Mouse (Mus musculus) brain, adult 2 months (tissue): ENCODE results near the gene Baz1a.
A peak's percentile ranks its signal among the peaks of the same experiment; 100 is the strongest.
"Not testable (repeated sequence)": the region's sequence is repeated elsewhere in the genome, so short reads cannot be mapped to it uniquely, and the experiment has no call there.

ENCODE experiments used
- DNase-seq: peaks from one replicate; pipeline ENCODE4 v3.0.0; 2011; ENCODE audit warnings: low read depth, low spot score

Gene Baz1a

DNA sequence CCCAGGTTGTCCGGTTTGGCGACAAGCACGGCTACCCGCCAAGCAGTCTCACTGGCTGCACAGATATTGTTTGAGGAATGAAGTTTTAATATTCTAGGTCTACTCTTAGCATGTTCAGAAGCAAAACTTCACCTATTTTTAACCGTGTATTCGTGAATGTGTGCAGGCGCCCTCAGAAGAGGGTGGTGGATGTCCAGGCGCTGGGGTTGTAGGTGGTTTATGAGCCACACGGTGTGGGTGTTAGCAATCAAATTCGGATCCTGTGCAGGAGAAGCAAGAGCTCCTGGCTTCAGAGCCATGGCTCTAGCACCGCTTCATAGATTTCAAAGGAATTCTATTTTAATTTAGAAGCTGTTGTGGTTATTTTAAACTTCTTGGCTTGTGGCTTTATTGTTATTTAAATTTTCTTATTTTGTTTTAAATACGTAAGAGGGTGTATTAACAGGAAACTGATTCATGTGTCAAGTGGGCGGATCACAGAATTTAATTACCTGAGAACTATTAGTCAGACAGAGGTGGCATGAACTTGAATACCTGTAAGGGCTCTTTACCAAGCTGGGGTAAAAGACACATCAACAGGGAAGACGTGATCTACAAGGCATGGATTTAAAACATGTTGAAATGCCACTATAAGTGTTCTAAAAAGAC lies 6.7 kb downstream of the Baz1a start:
- DNase-seq: peak; percentile 64

DNA sequence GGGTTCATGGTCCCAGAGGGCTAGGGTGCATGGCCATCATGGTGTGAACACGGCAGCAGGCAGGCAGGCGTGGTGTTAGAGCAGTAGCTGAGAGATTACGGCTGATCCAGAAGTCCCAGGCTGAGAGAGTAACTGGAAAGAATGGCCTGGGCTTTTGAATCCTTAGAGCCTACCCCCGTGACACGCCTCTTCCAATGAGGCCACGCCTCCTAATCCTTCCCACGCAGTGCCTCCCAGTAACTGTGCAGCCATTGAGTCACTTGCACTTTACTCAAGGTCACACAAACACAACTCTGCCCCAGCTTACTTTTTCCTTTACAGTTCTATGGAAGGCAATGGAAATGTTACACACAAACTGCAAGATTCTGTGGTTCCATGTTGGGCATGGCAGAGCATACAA lies 8.1 kb downstream of the Baz1a start:
- DNase-seq: no peak

DNA sequence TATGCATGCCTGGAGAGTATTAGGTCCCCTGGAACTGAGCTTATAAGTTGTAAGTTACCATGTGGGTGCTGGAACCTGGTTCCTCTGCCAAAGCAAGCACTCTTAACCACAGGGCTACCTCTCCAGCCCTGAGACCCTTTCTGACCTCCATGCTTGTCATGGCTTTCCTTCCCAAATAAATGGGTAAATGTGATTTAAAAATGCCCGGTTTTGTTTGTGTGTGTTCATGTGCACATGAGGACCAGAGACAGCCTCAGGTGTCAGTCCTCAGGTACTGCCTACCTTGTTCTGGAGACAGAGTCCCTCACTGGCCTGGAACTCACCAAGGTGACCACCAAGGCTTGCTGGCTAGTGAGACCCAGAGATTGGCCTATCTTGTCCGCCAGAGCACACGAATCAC lies 9.8 kb downstream of the Baz1a start:
- no peak for DNase-seq

DNA sequence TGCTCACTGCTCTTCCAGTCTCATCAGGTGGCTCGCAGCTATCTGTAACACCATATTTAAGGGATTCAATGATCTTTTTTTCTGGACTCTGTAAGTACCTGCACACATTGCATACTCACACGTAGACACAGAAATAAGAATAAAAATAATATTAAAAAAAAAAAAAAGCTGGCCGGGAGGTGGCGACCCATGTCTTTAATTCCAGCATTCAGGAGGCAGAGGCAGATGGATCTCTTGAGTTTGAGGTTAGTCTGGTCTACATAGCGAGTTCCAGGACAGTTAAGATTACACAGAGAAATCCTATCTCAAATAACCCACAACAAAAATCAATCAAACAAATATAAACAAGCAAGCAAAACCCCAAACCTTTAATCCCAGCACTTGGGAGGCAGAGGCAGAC lies 10.3 kb downstream of the Baz1a start:
- DNase-seq: no peak

DNA sequence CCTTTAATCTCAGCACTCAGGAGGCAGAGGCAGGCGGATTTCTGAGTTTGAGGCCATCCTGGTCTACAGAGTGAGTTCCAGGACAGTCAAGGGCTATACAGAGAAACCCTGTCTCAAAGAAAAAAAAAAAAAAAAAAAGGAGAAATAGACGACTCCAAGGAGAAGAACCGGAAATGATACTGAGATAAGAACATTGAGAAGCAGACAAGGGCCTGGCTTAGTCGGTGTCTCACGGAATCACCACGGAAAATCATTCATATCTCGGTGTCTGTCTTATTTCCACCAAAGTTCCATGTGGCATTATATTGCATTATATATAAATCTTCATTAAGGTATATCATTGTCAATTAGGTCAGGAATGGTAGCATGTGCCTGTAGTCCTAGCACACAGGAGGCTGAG lies 11.6 kb downstream of the Baz1a start:
- not testable (repeated sequence) for DNase-seq

DNA sequence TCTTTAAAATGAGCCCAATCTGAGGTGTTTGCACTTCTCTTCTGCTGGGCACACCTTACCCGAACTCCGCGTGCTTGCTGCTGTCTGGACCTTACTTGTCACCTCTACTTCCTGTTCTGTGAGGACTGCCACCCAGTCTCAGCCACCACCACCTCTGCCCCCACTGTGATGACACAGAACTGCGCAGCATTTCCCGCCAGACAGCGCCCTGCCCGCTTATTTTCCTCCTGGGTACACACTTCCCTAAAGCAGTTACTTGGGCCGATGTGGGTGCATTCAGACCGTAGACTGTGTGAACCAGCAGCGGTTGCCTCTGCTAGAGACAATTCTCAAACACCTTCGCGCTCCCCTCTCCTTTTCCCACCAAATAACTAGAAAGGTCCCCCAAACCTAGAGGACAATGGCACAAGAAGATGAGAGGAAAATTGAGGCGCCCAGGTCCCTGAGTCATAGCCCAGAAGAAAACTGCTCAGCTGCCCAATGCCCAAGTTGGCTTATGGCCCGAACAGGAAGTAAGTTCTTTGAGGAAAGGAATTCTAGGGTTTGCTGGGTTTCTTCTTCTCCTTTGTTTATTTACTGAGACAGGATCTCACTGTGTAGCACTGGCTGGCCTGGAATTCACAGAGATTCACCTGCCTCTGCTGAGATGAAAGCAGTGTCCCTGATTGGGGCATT lies 15.0 kb downstream of the Baz1a start:
- peak; percentile 19 for DNase-seq

DNA sequence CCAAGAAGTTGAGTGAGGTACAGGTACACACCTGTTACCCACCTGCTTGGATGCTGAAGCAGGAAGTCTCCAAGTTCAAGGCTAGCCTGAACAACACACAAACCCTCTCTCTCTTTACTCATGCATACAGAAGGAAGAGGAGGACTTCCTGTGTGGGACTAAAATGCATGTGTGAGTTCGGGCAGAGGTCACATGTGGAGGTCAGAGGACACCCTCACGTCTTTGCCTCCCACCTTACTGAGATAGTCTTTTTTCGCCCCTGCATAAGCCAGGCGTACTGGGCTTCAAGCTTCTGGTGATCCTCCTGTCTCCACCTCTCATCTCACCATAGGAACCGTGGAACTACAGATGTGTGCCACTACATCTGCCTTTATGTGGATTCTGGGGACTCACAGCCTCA lies 15.7 kb downstream of the Baz1a start:
- DNase-seq: no peak

DNA sequence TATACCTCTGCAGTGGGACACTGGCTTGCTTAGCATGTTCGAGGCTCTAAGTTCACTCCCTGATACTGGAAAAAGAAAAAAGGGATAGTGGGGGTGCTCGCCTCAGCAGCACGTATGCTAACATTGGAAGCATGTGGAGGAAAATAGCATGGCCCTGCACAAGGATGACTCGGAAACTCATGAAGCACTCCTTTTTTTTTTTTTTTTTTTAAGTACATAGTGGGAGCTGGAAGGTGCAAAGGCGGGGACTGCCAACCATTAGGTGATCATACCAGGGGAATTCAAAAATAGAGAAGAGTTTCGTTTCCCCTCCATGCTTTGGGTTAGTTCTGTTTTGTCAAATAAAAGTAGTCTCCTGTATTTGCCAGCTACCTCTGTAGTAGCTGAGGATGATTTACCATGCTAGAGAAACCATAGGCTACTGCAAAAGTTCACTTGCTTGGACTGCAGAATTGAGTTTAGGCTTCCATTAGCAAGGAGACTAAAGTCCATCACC lies 17.1 kb downstream of the Baz1a start:
- DNase-seq: no peak

DNA sequence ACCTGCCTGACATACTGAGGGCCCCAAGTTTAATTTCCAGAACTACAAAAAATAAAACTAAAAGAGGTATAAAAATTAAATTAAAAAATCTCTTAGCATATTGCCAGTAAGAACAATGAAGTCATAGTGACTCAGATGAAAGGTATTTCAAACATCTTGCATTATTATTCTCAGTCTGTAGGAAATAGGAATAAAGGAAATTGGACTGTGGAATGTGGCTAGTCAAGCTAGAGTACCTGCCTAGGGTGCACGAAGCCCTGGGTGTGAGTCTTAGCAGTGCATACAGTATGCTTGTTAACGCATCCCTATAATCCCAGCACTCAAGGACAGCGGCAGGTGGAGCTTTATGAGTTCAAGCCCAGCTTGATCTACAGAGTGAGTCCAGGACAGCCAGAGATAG lies 18.2 kb downstream of the Baz1a start:
- DNase-seq: no peak

DNA sequence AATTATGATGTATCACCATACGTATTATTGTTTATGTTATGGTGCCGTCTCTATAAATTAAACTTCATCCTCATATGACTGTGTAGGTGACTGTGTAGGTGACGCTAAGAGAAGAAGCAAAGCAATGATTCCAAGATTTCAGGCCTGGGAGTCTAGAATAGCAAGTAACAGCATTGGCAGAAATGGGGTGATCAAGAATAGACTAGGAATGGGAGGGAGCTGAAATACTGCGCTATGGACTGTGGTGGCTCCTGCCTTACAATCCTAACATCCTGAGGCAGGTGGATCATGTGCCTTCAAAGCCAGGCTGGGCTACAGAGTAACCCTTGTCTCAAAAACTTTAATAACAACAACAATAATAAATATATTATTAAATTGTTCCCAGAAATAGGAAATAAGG lies 19.7 kb downstream of the Baz1a start:
- peak; percentile 7 for DNase-seq

DNA sequence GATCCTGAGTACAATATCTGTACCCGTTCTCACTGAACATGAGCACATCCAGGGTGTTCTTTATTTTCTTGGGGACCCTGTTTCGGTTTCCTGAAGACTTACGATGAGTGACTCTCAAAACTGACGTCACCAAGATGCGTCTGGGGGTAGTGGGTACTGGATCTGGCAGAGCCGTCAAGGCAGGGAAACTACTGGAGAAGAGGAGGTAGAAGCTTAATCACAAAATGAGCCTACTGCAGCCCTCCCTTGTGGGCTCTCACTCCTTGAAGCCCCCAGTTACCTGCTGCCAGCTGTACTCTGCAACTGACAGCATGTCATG lies 20.1 kb downstream of the Baz1a start:
- peak; percentile 21 for DNase-seq

DNA sequence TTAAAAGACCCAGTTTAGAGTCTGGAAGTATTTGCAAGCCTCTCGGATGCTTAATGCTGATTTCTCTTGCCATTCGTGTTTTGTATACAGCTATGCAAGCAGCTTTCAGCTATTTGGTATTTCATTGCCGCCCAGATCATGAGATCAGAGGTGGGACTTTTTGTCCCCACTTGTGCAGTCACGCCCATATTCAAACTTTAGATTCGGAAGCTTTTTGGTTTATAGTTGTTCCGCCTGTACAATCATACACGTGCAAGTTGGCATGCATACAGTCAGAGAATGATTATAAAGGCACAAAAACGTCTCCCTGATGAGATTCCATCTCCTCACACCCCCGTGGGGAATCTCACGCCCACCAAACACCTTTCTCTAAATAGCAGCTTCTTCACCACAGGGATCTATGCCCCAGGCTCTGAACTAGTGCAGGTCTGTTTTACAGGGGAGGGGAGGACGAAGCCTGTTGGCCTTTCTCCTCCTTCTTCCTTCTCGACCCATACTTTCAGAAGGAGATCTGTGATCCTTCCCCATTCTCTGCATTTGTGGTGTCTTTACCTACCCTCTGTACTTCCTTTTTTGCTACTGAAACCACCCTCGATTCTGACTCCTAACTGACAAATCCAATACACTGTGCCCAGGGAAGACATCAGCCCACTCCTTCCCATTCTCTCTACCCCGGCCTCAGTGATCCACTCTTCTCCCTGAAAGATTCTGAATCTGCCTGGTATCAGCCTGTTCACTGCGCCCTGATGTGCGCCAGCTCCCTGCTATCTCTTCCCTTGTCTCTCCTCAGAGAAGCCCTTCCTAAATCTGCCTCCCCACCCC lies 20.7 kb downstream of the Baz1a start:
- peak; percentile 35 for DNase-seq

DNA sequence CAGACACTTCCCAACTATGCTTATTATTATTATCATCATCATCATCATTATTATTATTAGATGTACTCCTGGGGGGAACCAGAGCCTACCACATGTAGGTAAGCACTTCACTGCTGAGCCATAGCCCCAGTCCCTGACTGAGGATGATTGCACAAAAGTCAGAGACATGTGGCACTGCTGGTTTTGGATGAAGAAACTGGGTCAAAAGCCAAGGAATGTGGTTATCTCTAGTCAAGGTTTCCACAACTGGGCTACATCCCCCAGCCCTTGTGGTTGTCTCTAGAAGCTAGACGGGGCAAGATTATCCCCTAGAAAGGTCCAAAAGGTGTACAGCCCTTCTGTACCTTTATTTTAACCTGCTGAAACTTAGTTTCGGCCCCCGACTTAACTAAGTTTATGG lies 21.3 kb downstream of the Baz1a start:
- no peak for DNase-seq

DNA sequence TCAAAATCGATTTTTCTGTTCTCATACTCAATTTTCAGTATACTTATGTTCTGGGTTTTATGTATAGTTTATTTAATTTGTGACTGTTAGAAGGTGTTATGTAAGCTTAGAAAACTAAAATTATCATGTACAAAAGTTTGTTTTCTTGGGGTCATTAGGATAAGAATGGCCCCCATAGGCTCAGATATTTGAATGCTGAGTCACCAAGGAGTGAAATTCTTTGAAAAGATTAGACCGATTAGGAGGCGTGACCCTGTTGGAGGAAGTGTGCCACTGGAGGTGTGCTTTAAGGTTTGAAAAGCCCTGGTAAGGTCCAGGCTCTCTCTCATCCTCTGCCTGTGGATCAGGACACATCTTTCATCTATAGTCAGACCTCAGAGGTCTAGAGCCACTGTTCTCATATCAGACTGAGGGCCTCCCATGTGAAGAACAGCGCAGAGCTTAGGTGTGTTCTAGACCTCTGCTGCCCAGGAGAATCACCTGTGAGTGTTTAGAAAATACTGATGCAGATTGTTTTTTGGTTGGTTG lies 25.8 kb downstream of the Baz1a start:
- DNase-seq: no peak

DNA sequence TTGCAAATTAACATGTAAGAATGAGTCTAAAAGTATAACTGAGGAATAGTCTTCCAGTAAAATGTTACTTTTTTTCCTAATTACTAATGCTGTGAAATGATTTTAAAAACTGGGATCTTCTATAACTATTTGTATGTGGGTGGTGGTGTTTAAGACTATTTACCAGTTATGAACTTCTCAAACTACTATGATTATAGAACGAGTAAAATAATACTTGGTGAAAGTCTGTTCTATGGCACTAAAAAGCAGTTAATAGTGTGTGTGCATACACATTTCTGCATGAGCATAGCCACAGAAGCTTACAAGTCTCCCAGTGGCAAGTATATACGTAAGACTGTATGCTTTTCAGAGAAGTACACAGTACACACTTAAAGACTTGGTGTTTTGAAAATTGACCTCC lies 27.0 kb downstream of the Baz1a start:
- DNase-seq: no peak

DNA sequence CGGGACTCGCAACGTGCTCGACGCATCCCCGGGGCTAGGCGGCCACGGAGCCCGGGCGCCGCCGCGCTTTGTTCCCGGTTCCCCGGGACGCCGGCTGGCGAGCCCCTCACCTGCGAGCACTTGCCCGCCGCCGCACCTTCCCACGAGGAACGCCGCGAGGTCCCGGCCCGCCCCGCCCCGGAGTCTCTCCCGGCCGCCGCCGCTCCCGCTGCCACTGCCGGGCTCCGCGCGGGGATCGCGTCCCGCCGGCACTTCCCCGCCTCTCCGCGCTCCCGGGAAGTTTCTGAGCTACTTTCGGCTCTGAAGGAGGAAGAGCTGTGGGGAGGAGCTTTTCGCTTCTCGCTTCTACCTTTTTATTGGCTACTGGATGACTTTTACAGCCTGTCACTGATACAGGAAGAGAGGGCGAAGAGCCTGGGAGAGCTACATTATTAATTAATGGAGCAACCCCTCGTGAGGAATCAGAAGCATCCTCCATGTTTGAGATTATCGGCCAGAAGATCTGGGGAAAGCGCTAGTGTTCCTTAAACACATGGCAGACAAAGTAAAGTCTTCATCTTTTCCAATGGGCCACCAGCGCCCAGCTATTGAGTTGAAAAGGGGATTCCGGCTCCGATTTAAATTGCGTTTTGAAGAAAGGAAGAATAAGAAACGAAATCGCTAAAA lies 28.0 kb downstream of the Baz1a start, which contains the start of gene Gm20403:
Gene Gm20403, minus strand, starts transcription at position 478 of the 666 bp plus-strand sequence.
- peak; percentile 73 for DNase-seq

DNA sequence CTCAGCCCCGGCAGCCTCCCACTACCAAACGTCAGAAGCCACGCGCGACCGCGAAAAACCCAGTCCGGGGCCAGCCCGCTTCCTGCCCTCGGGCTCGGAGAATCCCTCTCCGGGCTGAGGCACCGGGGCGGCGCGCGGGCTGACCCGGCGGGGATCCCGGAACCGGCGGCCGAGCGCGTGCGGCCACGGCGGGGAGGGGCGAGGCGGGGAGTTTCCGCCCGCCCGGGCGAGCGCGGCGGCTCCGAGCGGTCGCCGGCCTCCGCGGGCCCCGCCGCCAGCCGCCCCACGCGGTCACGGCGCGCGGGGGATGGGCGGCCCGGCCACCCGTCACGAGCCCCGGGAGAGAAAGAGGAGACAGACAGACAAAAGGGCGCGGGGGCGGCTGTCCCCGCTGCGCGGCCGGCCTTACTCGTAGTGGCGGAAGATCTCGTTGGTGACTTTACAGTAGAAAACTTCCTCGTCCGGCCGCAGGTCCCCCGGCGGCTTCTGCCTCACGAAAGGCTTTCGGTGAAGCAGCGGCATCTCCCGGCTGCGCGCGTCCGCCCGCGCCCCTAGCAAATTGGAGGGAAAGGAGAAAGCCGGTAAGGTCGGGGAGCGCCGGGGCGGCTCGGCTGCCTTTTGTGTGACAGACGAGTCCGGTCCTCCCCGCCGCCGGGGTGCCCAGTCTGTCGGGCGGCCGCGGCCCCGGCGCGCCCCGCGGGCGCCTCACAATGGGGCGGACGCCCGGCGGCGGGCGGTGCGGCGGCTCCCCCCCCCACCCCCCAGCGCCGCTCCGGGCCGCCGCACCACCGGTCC lies 28.7 kb downstream of the Baz1a start:
- peak; percentile 20 for DNase-seq

DNA sequence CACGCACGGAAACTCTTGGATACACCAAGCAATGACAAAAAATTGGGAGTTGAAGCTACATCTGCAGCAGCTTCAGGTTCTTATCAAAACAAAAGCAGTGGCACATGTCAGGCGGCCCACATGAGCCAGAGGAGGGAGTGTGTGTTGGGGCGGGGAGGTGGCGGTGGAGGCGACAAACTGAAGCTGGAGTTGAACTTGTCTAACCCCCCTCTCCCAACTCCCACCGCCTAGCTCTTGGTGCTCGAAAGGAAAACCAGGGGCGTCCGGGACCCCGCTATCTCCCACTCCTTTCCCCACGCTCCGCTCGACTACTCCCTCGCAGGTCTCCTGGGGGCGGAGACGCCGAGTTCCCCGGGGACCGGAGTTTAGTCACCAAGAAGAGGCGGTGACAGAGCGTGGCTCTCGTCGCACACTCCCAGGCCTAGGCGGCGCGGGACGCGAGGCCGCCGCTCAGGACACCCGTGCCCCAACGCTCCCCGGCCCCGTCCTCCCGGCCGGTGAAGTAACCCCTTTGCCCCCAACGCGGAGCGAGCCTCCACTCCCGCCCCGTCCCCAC lies 29.4 kb downstream of the Baz1a start:
- DNase-seq: peak; percentile 57

DNA sequence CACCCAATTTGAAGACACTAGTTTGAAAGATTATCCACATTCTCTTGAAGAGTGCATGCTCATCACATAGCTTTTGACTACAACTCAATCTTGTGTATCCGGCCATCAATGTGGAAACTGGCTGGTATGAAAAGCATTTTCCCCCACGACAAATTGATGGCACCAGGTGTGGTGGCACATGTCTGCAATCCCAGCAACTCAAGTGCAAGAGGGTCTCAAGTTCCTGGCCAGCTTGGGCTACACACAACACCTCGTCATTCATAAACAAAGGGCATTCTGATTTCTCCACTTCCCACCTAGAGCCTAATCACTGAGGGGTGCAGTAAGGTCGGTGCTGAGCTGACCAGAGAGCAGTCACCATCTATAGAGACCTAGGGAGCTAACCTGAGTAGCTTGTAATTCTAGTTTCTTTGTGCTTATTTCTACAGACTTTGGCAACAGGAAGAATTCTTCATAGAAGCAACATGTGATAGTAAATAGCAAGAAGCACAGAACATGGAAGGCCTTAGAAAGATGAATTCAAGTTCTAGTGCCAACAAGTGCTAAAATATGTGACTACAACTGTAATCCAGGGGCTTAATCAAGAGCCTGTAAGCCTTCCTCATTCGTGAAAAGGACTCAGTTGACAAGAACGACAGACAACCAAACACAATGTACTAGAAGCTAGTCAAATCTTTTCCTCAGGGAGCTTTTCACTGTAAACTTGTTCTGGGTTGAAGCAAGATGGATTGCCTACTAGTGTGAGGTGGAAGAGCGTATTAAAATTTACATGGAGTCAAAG lies 31.0 kb downstream of the Baz1a start:
- no peak for DNase-seq

DNA sequence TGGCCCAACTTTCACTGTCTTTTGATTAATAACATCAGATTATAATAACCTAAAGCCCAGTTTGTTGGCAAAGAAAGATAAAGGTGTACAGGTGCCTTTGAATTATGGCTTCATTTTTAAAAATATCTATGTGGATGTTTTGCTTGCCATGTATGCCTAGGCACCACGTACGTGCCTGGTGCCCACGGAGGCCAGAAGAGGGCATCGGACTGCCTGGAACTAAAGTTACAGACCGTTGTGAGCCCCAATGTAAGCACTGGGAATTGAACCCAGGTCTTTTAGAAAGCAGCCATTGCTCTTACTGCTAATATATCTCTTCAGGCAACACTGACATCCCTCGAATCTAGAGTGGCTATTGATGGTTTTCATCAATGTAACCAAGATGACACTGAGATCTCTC lies 32.2 kb downstream of the Baz1a start:
- DNase-seq: no peak
